Mouse (Mus musculus): ENCODE results near the gene Pced1a. TPM values are rescaled to one million over a fixed set of nuclear protein-coding genes. Genes with fewer than 3 reads are reported as not detected.

Pced1a gene
- polyA plus RNA-seq, 1 experiment from 2014 or later: 12.0 TPM

DNA sequence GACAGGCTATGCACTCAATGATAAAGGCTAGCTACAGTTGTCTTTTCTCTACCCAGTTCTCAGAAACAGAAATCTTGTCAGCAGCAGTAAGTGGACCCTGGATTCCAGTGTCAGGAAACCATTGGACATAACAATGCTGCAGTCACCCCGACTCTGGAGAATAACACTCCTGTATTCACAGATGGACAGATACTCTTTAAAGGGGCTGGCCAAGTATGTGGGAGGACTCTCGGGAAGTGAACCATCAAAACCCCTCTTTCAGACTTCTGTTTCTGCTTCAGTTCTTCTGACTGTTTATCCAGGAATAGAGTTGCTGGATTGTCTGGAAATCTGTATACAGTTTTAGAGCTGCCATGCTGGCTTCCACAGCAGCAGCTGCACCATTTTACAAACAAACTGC is 5.3 kb upstream of the Pced1a start:
- H3K4me2 ChIP-seq: no peak overlapping the region
- WGBS: 62% methylated on average over 2 of the region's 2 CpGs
- peaks cover 7% of the 10 kb centered on the region for H3K36me3 ChIP-seq
- H3K9ac ChIP-seq: peak overlapping the region; percentile 3; the same call in 1 of the 2 replicates
- no peaks in the 10 kb centered on the region for H3K9me3 ChIP-seq
- no peak overlapping the region for H3K4me3 ChIP-seq
- no peak for ATAC-seq (ENCODE audit: low FRiP score)
- no peak overlapping the region for H3K27ac ChIP-seq
- peaks cover 15% of the 10 kb centered on the region for H3K4me1 ChIP-seq (replicated peaks)
- no peaks in the 10 kb centered on the region for H3K27me3 ChIP-seq

DNA sequence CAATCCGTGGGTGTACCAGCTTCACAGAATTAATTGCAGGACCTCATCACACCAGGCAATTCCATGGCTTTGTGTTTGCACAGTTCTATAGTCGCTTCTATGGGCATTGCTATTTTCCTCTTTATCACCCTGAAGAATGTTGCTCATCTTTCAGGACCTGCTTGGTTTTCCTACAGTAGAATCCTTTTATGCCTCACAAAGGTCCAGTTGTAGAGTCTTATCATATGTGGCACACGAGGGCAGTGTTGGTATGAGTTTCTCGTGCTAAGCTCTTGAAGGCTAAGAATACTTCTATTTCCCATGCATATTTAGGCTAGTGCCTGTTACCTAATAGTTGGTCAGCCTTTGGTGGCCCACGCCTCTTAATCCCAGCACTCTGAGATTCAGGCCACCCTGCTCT is 611 bp upstream of the Pced1a start:
- peaks cover 50% of the 10 kb centered on the region for H3K4me1 ChIP-seq (replicated peaks)
- no peaks in the 10 kb centered on the region for H3K27me3 ChIP-seq
- no peaks in the 10 kb centered on the region for H3K36me3 ChIP-seq
- peak overlapping the region; percentile 83 for H3K4me2 ChIP-seq
- no peak for ATAC-seq (ENCODE audit: low FRiP score)
- H3K9me3 ChIP-seq: no peaks in the 10 kb centered on the region
- 54% methylated on average over 5 of the region's 5 CpGs for WGBS
- peak overlapping the region; percentile 82 for H3K4me3 ChIP-seq
- peak overlapping the region; percentile 91 for H3K9ac ChIP-seq
- H3K27ac ChIP-seq: peak overlapping the region; percentile 96

DNA sequence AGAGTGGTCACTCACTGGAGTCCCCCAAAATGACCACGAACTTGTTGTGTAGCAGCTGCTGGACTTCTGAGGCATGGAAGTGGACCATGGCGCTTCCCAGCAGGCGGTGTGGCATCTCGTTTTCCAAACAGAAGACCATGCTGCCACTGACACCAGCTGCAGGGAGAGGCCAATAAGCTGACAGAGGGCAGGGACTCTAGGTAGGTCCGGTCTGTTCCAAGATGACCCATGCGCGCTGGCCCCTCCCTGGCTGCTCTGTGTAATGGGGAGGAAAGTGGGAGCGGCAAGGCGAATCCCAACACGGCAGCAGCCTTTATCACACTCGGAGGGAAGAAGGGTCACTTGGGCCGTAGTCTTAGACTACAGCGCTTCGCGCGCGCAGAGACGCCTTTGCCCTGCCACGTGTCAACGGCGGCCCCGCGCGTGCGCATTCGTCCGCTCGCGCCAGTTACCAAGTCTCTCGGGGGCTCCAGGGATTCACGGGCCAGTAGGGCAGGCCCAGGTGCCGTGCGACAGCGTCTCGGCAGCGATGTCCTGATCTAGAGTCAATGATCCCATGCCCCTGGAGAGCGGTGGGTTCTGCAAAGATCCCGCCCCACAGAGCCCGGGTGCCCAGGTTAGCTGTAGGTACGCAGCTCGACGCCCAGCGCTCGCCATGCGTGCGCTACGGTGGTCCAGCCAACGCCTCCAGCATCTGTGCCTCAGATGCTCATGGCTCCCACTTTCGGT is 940 bp downstream of the Pced1a start:
- 15% methylated on average over 49 of the region's 49 CpGs for WGBS
- Histone ChIP-seq H3K9me3 (no peaks in the 10 kb centered on the region), H3K27ac (peak overlapping the region; percentile 96), H3K27me3 (no peaks in the 10 kb centered on the region), H3K4me3 (peak overlapping the region; percentile 82), H3K4me1 (replicated peaks) (peaks cover 58% of the 10 kb centered on the region), H3K9ac (peak overlapping the region; percentile 91), H3K36me3 (peaks cover 12% of the 10 kb centered on the region), H3K4me2 (peak overlapping the region; percentile 83)
- ATAC-seq (ENCODE audit: low FRiP score): peak; percentile 80

DNA sequence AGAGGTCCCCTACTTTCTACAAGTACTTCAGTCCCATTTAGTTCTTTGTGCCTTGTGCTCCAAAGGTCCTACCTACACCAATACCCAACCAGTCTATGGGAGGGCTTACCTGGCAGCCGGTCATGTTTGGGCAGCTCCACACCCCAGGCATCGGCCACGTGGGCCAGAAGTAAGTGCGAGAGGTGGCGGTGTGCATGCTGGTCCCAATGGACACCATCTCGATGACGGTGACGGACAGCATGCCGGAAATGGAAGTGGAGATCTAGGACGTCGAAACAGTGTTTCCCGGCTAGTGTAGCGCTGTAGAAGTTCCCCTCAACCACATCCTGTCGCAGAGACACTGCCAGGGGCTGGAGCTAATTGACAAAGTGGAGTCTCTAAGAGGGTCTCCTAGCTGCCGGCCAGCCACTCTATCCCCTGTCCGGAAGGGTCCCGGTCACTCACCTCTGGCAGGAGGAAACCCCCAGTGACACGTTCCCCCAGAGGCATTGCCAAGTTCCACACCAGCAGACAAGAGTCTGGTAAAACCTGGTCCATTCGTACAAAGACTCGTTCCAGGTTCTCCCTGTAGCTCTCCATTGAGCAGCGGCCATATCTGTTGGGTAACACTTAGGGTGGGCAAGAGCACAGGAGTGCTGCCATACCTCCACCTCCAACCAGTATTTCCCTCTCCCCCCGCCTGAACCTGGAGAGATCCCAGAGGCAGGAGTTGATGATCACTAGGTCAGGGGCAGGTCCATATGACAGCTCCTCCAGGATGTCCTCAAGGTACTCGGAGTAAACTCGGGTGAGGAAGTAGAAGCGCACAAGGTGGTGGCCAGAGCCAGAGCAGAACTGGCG is 2.5 kb downstream of the Pced1a start:
- H3K27me3 ChIP-seq: no peaks in the 10 kb centered on the region
- no peak overlapping the region for H3K4me3 ChIP-seq
- H3K36me3 ChIP-seq: peaks cover 12% of the 10 kb centered on the region
- WGBS: 96% methylated on average over 26 of the region's 26 CpGs
- H3K9me3 ChIP-seq: no peaks in the 10 kb centered on the region
- ATAC-seq (ENCODE audit: low FRiP score): no peak
- no peak overlapping the region for H3K27ac ChIP-seq
- H3K4me1 ChIP-seq (replicated peaks): peaks cover 55% of the 10 kb centered on the region
- no peak overlapping the region for H3K9ac ChIP-seq
- no peak overlapping the region for H3K4me2 ChIP-seq

DNA sequence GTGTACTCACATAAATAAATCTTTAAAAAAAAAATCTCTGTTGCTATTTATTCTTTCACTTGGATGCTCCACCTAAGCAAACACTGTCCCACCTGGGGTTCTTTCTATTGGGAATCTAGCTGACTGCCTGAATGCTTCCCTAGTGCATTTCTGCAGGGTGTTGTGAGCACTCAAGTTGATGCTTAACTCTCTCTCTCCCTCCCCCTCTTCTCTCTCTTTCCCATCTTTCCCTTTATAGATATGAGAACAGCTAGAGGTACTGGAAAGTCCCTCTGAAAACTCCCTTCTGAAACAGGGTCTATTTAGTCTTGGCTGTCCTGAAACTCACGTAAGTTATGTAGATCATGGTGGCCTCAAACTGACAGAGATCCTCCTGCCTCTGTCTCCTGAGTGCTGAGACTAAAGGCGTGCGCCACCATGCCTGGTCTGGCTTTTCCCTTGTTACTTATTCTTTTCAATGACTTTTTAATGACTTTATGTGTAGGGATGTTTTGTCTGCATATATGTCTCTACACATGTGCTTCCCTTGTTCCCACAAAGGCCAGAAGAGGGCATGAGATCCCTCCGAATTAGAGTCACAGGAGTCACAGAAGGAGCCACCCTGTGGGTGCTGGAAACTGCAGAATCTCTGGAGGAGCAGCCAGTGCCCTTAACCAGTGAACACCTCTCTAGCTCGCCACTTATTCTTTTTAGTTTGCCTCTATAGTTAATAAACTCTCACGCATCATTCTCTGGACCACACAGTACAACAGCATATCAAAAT is 10.2 kb downstream of the Pced1a start:
- H3K27ac ChIP-seq: no peak overlapping the region
- peaks cover 8% of the 10 kb centered on the region for H3K36me3 ChIP-seq
- H3K4me2 ChIP-seq: no peak overlapping the region
- WGBS: 77% methylated on average over 6 of the region's 6 CpGs
- no peaks in the 10 kb centered on the region for H3K9me3 ChIP-seq
- H3K9ac ChIP-seq: no peak overlapping the region
- no peak overlapping the region for H3K4me3 ChIP-seq
- H3K4me1 ChIP-seq (replicated peaks): peaks cover 6% of the 10 kb centered on the region
- ATAC-seq (ENCODE audit: low FRiP score): no peak
- H3K27me3 ChIP-seq: no peaks in the 10 kb centered on the region

DNA sequence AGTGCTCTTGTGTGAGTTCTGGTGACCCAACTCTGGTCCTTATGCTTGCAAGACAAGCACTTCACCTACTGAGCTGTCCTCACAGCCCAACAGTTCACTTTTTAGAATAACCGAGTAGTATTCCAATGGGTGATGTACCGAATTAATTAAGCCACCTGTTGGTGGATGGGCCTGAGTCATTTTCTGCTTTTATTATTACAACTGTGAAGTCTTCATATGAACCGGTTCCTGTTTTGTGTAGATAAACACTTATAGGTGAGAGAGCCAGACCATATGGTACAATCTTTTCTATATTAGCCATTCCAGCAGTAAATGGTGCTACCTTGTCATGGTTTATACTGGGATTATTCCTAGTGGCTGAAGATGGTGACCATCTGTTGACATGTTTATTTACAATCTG is 11.7 kb downstream of the Pced1a start:
- H3K4me2 ChIP-seq: no peak overlapping the region
- no peaks in the 10 kb centered on the region for H3K9me3 ChIP-seq
- no peak overlapping the region for H3K27ac ChIP-seq
- no peak overlapping the region for H3K9ac ChIP-seq
- no peaks in the 10 kb centered on the region for H3K36me3 ChIP-seq
- 87% methylated on average over 3 of the region's 3 CpGs for WGBS
- ATAC-seq (ENCODE audit: low FRiP score): no peak
- H3K4me1 ChIP-seq (replicated peaks): peaks cover 10% of the 10 kb centered on the region
- H3K27me3 ChIP-seq: no peaks in the 10 kb centered on the region
- no peak overlapping the region for H3K4me3 ChIP-seq

DNA sequence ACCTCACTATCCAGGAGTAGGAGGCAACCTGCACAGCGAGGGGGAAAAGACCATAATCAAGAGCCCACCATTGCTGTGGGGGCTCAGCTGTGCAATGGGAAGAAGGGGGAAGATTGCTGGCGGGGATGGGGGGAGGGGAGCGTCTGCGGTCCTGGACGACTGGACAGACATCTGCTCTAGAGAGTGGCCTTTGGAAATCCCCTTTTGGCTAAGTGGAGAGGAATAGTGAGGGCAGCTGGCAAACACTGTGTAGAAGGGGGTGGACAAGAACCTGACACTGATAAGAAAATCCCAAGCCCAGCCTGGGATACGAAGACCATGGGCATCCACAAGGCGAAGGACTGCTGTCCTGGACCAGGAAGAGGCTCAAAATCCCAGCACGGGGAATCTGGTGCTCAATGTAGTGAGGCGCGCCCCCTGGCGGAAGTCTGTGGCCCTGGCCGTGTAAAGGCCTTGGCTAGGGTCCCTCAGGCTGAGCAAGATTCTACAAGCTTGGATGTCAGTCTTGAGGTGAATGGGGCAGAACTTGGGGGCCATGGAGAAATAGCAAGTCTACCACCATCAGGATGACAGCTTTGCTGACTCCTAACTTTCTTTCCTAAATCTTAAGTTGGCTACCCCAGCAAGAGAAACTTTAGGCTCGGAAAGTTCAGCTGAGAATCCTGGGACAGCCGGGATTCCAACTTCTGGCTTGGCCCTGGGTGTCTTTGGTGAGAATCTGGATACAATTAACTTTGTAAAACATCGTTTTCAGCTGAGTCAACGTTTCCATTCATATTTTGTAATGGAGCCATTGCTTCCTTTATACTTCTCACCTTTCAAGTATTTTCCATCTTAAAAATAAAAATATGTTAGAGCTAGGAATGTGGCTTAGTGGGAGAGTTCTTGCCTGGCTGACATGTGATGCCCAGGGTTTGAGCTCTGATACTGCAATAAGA is 12.7 kb downstream of the Pced1a start:
- WGBS: 38% methylated on average over 16 of the region's 16 CpGs
- Histone ChIP-seq H3K4me2 (0 out of 2 replicates have a peak overlapping the region, but pooled peaks have one; percentile 17), H3K9ac (no peak overlapping the region)

DNA sequence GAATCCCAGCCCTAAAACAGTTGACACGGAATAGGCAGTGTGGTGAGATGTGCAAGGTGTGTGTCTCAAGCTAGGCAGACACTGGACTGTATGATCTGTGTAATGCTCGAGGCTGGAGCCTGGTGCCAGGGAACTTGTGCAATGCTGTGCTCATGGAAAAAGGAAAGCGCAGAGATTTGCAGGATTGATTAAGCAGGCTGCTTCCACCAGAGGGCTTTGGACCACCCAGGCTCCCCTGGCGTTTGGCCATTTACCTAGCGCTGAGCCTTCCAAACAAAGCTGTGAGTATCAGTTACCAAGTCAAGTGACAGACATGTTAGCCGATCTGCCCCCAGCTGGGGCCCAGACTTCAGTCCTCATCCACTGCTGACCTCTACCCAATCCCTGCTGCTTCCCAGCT is 16.3 kb downstream of the Pced1a start:
- Histone ChIP-seq H3K27ac (no peak overlapping the region), H3K4me3 (no peak overlapping the region), H3K4me1 (replicated peaks) (peaks cover 10% of the 10 kb centered on the region), H3K9ac (no peak overlapping the region), H3K9me3 (no peaks in the 10 kb centered on the region), H3K4me2 (no peak overlapping the region), H3K27me3 (no peaks in the 10 kb centered on the region), H3K36me3 (no peaks in the 10 kb centered on the region)
- ATAC-seq (ENCODE audit: low FRiP score): 0 out of 2 replicates have a peak, but pooled peaks have one; percentile 13
- WGBS: 22% methylated on average over 6 of the region's 6 CpGs

More for the DNA sequence above, 12.7 kb downstream of the Pced1a start:
- ATAC-seq (ENCODE audit: low FRiP score): peak; percentile 73
- no peak overlapping the region for H3K4me3 ChIP-seq
- no peaks in the 10 kb centered on the region for H3K27me3 ChIP-seq
- no peaks in the 10 kb centered on the region for H3K36me3 ChIP-seq
- no peak overlapping the region for H3K27ac ChIP-seq
- peaks cover 10% of the 10 kb centered on the region for H3K4me1 ChIP-seq (replicated peaks)
- no peaks in the 10 kb centered on the region for H3K9me3 ChIP-seq

DNA sequence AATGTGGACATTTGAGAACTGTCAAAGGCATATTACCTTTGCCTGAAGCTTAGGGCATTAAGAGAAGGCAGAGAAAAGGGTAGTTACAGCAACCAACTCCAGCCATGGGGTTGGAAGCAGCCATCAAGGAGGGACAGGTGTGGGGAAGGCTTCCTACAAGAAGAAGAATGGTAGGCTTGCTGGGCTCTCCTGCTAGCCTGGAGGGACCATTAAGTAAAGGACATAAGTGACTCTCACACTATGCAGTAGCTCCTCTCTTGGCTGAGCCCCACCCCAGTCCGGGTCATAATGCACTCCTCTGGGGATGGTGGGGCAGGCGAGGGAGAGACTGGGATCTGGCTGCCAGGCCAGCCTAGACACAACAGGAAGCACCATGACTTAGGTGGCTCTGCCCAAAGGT is 18.3 kb downstream of the Pced1a start, which contains the start of gene Tmem239:
Gene Tmem239 (plus strand): TSS at position 301 of the 400 bp plus-strand sequence.
- H3K9ac ChIP-seq: no peak within 1 kb of the TSS
- WGBS: 92% methylated on average over 2 of the region's 2 CpGs
- no peak within 1 kb of the TSS for H3K4me3 ChIP-seq
- H3K9me3 ChIP-seq: no peaks in the 10 kb centered on the region
- no peaks in the 10 kb centered on the region for H3K36me3 ChIP-seq
- peaks cover 5% of the 10 kb centered on the region; the same call in 1 of the 2 replicates for H3K4me1 ChIP-seq (replicated peaks)
- peaks cover 4% of the 10 kb centered on the region; the same call in 1 of the 2 replicates for H3K27me3 ChIP-seq
- H3K27ac ChIP-seq: no peak within 1 kb of the TSS
- ATAC-seq (ENCODE audit: low FRiP score): no peak
- no peak within 1 kb of the TSS for H3K4me2 ChIP-seq

DNA sequence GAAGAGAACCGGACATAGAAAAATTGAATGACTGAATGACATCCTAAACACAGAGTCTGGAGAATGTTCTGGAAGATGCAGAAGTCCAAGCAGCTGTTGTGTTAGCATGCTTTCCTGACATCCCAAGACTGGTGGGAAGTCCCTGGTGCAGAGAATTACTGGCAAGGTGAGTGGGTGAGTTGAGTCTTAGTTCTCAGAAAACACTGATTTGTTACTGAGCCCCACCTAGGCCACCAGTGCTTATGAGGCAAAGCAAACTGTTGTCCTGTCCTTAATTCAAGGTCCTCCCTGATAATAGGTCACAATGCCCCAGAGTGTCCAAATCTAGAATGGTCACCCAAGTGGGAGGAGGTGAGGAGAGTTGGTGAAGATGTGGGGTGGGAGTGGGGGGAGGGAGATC is 19.6 kb downstream of the Pced1a start, which contains the start of the genes Gm28372 and 1700020A23Rik:
Gene Gm28372 (plus strand): TSS at position 301 of the 400 bp plus-strand sequence.
Gene 1700020A23Rik (plus strand): TSS at position 321 of the 400 bp plus-strand sequence.
- no peak for ATAC-seq (ENCODE audit: low FRiP score)
- Histone ChIP-seq H3K9ac (no peak within 1 kb of the TSS), H3K27me3 (peaks cover 4% of the 10 kb centered on the region; the same call in 1 of the 2 replicates), H3K36me3 (no peaks in the 10 kb centered on the region), H3K27ac (no peak within 1 kb of the TSS), H3K9me3 (no peaks in the 10 kb centered on the region), H3K4me3 (no peak within 1 kb of the TSS), H3K4me2 (no peak within 1 kb of the TSS), H3K4me1 (replicated peaks) (peaks cover 5% of the 10 kb centered on the region; the same call in 1 of the 2 replicates)
- 91% methylated on average over 1 of the region's 1 CpGs for WGBS

DNA sequence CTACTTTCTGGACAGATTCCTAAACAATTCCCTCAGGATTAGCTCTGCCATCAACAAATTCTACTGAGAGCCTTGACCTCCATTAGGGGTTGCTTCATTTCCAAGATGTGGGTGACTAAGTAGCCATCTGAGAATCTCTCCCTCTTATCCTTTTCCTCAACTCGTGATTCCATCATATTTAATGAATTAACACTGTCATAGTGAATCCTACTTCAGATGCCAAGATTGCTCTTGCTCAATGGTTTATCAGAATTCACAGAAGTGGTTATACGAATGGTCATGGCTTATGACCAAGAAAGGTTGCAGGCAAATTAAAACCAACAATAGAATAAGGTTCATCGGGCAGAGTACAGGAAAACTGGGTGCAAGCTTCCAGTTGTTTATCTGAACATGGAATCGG is 22.6 kb downstream of the Pced1a start:
- no peak for ATAC-seq (ENCODE audit: low FRiP score)
- H3K4me3 ChIP-seq: no peak overlapping the region
- no peak overlapping the region for H3K9ac ChIP-seq
- peaks cover 14% of the 10 kb centered on the region for H3K4me1 ChIP-seq (replicated peaks)
- no peaks in the 10 kb centered on the region for H3K36me3 ChIP-seq
- H3K9me3 ChIP-seq: no peaks in the 10 kb centered on the region
- H3K27me3 ChIP-seq: peaks cover 22% of the 10 kb centered on the region
- H3K27ac ChIP-seq: no peak overlapping the region
- 86% methylated on average over 4 of the region's 4 CpGs for WGBS
- H3K4me2 ChIP-seq: no peak overlapping the region
